Mouse (Mus musculus) ES-Bruce4 (cell line): ENCODE data around the gene Psmc3. TPM values are rescaled to one million over a fixed set of nuclear protein-coding genes. Genes with fewer than 3 reads are reported as not detected.
"Not testable (repeated sequence)": the region's sequence is repeated elsewhere in the genome, so short reads cannot be mapped to it uniquely, and the experiment has no call there.

Source experiments
- H3K27ac ChIP-seq: 2 replicates; pipeline ENCODE4 v1.5.1; 2012; ENCODE audit warnings: low read length, inconsistent platforms; ENCODE audit not compliant: insufficient read depth
- H3K27me3 ChIP-seq: 2 replicates; pipeline ENCODE4 v1.6.1; 2012; ENCODE audit warnings: mild to moderate bottlenecking, low read length, inconsistent platforms; ENCODE audit not compliant: control insufficient read depth, poor library complexity, insufficient read depth, severe bottlenecking
- H3K36me3 ChIP-seq: 2 replicates; pipeline ENCODE4 v1.6.1; 2012; ENCODE audit warnings: inconsistent platforms, mild to moderate bottlenecking, low read length, moderate library complexity; ENCODE audit not compliant: control insufficient read depth, poor library complexity, insufficient read depth, severe bottlenecking
- H3K4me1 ChIP-seq: one replicate; pipeline ENCODE4 v1.8.1; 2011; ENCODE audit warnings: low read length; ENCODE audit not compliant: control insufficient read depth, insufficient read depth
- H3K4me3 ChIP-seq: 2 replicates; pipeline ENCODE4 v1.5.1; 2011; ENCODE audit warnings: low read depth, mild to moderate bottlenecking, low read length
- H3K9ac ChIP-seq: 2 replicates; pipeline ENCODE4 v1.6.1; 2012; ENCODE audit warnings: low read depth, mild to moderate bottlenecking, inconsistent platforms; ENCODE audit not compliant: poor library complexity, severe bottlenecking
- H3K9me3 ChIP-seq: replicated peaks from 2 replicates; pipeline ENCODE4 v1.6.1; 2012; ENCODE audit warnings: mild to moderate bottlenecking, low read length, inconsistent platforms; ENCODE audit not compliant: control insufficient read depth, poor library complexity, insufficient read depth, severe bottlenecking
- CTCF ChIP-seq: IDR thresholded peaks from one replicate; pipeline ENCODE4 v1.8.1; 2011; ENCODE audit warnings: low read depth, low read length
- EP300 ChIP-seq: IDR thresholded peaks from 2 replicates; pipeline ENCODE4 v1.6.1; 2011; ENCODE audit warnings: low read depth, low read length; ENCODE audit not compliant: insufficient read depth
- POLR2A ChIP-seq: IDR thresholded peaks from one replicate; pipeline ENCODE4 v1.8.1; 2011; ENCODE audit warnings: low read length; ENCODE audit not compliant: insufficient read depth
- polyA plus RNA-seq: library from polyadenylated mRNA; stranded (reverse); fragments of >200 nt; gene quantifications from 2 replicates; pipeline ENCODE4 v1.2.4, GENCODE M21; 2011; ENCODE audit warnings: low read depth; ENCODE audit not compliant: missing spikeins, insufficient read depth, insufficient read length

The Psmc3 gene
- polyA plus RNA-seq: 183 and 203 TPM in 2 replicates

GRCm38 (mm10) chr2:91053934-91054382 lies at the start of gene Psmc3:
Psmc3 (plus strand) TSS chr2:91054009.
- peak within 1 kb of the TSS; percentile 69 for H3K9ac ChIP-seq
- H3K27me3 ChIP-seq: no peaks in the 10 kb centered on the region
- H3K4me1 ChIP-seq: no peaks in the 10 kb centered on the region
- H3K9me3 ChIP-seq: no peaks in the 10 kb centered on the region
- peaks cover 32% of the 10 kb centered on the region for H3K36me3 ChIP-seq
- TF ChIP-seq POLR2A: no peak
- TF ChIP-seq CTCF: no peak
- no peak for TF ChIP-seq EP300
- H3K27ac ChIP-seq: no peak within 1 kb of the TSS
- H3K4me3 ChIP-seq: peak within 1 kb of the TSS; percentile 98

- TF ChIP-seq POLR2A (no peak), CTCF (no peak), EP300 (no peak)
- Histone ChIP-seq H3K9me3 (no peaks in the 10 kb centered on the region), H3K27me3 (no peaks in the 10 kb centered on the region), H3K9ac (no peak overlapping the region), H3K36me3 (peaks cover 75% of the 10 kb centered on the region), H3K4me3 (no peak overlapping the region), H3K4me1 (no peaks in the 10 kb centered on the region), H3K27ac (no peak overlapping the region)
Measured at GRCm38 (mm10) chr2:91008536-91008935, 45.3 kb upstream of the Psmc3 start.

DNA sequence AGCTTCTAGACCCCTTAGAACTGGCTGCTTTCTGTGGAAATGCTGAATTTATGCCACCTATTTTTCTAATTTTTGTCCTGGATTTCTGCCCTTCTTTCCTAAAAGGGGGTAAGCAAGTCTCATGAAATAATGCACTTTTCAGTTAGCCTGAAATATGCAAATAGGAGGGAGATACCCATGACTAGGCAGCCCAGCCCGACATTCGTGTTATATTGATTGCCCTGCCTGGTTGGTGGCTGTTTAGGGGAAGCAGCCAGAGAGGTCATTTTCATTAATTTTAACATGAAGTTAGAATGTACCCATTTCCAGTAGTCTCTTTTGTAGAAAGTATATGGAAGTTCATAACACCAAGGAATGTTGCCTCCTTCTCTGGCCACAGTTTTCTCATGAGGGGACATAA lies 39.9 kb upstream of the Psmc3 start:
- Histone ChIP-seq H3K9me3 (no peaks in the 10 kb centered on the region), H3K9ac (no peak overlapping the region), H3K27ac (no peak overlapping the region), H3K27me3 (no peaks in the 10 kb centered on the region), H3K4me1 (no peaks in the 10 kb centered on the region), H3K4me3 (no peak overlapping the region), H3K36me3 (peaks cover 60% of the 10 kb centered on the region)
- TF ChIP-seq POLR2A (no peak), CTCF (no peak), EP300 (no peak)

GRCm38 (mm10) chr2:91015386-91015785 lies 38.4 kb upstream of the Psmc3 start:
- Histone ChIP-seq H3K27me3 (no peaks in the 10 kb centered on the region), H3K9ac (no peak overlapping the region), H3K4me1 (no peaks in the 10 kb centered on the region), H3K27ac (no peak overlapping the region), H3K4me3 (no peak overlapping the region), H3K9me3 (no peaks in the 10 kb centered on the region), H3K36me3 (peaks cover 55% of the 10 kb centered on the region)
- TF ChIP-seq CTCF: no peak
- no peak for TF ChIP-seq EP300
- TF ChIP-seq POLR2A: no peak

DNA sequence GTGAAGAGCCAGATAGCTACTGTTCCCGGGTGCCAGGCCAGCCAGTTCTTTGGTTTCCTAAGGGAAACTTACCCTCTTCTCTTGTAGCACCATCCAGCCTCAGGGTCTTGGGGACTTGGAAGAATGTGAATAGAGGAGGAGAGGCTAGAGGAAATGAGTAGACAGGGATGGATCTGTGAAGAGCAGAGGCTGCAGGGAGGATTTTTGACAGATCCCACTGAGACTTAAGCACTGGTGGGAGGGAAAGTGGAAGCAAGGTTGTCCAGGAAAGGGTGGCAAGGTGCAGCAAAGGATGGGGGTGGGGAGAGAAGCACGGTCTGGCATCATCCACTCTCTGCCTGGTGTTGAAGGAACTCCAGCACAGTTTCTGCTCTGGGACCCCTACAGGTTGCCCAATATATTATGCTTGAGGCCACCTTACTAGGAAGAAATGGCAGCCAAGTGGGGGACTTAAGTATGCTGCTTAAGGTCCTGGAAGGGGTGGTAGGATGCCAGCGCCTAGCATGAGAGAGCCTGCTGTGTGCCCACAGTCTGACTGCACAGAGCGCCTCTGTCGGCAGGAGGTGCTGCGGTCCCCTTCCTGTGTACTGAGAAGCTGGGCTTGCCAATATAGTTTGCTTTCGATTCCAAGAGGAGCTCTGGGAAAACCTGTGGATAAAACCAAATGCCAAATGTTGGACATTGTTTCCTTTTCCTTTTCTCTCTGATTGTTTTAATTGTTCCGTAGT lies 35.6 kb upstream of the Psmc3 start:
- peaks cover 35% of the 10 kb centered on the region for H3K36me3 ChIP-seq

DNA sequence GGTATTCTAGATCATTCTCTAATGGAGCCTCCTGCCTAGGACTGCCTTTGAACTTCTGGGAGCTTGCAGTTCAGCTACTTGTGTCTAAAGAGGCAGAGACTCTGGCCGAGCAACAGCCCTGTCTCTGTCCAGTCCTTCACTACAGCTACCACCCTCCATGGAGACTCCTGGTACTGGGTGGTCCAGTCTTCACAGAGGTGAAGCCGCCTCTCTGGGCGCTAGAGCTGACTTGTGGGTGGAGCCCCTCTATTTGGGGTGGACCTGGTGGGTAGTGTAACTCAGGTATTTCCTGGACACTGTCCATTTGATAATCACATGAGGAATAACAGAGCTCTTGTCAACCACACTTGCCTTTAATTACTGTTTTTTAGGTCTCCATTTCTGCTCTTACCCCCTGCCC lies 33.9 kb upstream of the Psmc3 start:
- H3K27ac ChIP-seq: no peak overlapping the region
- TF ChIP-seq EP300: no peak
- no peak for TF ChIP-seq CTCF
- no peak for TF ChIP-seq POLR2A
- no peak overlapping the region for H3K9ac ChIP-seq
- peaks cover 19% of the 10 kb centered on the region for H3K36me3 ChIP-seq
- no peak overlapping the region for H3K4me3 ChIP-seq
- no peaks in the 10 kb centered on the region for H3K27me3 ChIP-seq
- no peaks in the 10 kb centered on the region for H3K9me3 ChIP-seq
- H3K4me1 ChIP-seq: peaks cover 2% of the 10 kb centered on the region

More for the DNA sequence above, 35.6 kb upstream of the Psmc3 start:
- no peak overlapping the region for H3K4me3 ChIP-seq
- no peak overlapping the region for H3K27ac ChIP-seq
- H3K9ac ChIP-seq: no peak overlapping the region
- H3K4me1 ChIP-seq: peaks cover 2% of the 10 kb centered on the region
- H3K27me3 ChIP-seq: no peaks in the 10 kb centered on the region
- H3K9me3 ChIP-seq: no peaks in the 10 kb centered on the region
- TF ChIP-seq CTCF: peak; percentile 37
- no peak for TF ChIP-seq POLR2A

DNA sequence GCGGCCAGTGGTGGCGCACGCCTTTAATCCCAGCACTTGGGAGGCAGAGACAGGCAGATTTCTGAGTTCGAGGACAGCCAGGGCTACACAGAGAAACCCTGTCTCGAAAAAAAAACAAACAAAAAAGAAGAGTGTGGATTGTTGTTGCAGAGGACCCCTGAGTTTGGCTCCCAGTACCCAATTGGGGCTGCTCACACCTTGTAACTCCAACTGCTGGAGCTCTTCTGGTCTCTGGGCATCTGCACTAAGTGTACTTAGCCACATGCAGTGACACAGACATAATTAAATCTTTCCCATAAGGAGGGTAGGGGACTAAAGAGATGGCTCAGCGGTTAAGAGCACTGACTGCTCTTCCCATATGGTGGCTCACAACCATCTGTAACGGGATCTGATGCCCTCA lies 31.5 kb upstream of the Psmc3 start:
- H3K9ac ChIP-seq, H3K4me3 ChIP-seq, H3K4me1 ChIP-seq, H3K9me3 ChIP-seq, H3K27ac ChIP-seq, H3K27me3 ChIP-seq: not testable (repeated sequence)
- H3K36me3 ChIP-seq: peaks cover 10% of the 10 kb centered on the region
